In the genomic region with DNA sequence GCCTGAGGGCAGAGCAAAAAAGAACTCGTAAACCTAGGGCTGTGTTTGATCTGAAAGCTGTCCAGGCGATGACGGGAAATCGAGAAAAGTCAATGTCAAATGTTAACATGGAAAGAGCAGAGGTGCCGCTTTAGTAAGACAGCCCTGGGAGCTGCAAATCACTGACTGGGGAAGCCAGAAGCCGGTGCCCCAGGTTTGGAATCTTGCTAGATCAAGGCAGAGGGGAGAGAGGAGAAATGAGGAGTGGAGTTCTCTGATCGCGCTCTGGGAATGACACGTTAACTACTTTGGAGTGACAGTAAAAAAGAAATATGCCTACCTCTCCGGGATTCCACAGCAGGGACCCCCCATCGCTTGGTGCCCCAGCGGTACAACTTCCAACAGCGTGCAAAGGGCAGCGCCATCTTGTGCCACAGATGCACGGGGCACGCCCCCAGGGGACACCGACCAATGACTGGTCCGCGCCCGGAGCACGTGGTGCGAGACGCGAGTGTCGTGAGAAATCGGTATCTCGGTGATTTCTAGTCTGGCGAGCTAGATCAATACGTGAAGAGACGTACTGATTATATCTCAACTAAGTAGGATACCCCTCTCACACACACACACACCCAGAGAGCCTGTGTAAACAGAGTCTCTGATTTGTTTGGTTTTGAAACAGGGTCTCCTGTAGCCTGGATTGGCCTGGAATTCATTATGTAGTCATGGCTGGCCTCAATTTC, we compare ENCODE assay signal across 8 mouse cellular contexts. TPM values are rescaled to one million over a fixed set of nuclear protein-coding genes. Genes with fewer than 3 reads are reported as not detected.
DNase-seq lines count a peak whose midpoint lies in the region; ATAC-seq lines count a peak whose summit lies in the region.

A gene (minus strand): TSS at position 418 of the 719 bp plus-strand sequence.

- intact Hi-C loops in gastrocnemius, postnatal 14 days (cut with DNase I; ENCODE audit: low total_unique reads): loop anchor here (5.0 kb wide), 1 partner anchor 71 kb away; no protein-coding TSS in a partner anchor
- intact Hi-C loops in left cerebral cortex, postnatal 10 days (cut with DNase I): loop anchor here (5.0 kb wide), 1 partner anchor 71 kb away; no protein-coding TSS in a partner anchor

- DNase-seq in adipocyte (ENCODE audit: low spot score): peak; percentile 88
- peak; percentile 98 for DNase-seq in embryo, embryonic 10 days (ENCODE audit: low spot score)
- DNase-seq in gastrocnemius, postnatal 14 days: peak; percentile 94
- peak; percentile 89 to 95 for DNase-seq in left cerebral cortex, postnatal 10 days (ENCODE audit: extremely low spot score in 1 of 2, low spot score in 2 of 2)
- peak; percentile 86 to 89 for DNase-seq in right cerebral cortex, postnatal 36 days (ENCODE audit: low spot score in 2 of 2)
- DNase-seq in yolk sac, embryonic 10.5 days (ENCODE audit: low spot score): peak; percentile 88

- ATAC-seq in inflammation-experienced regulatory T-cells, adult 6 months: peak; percentile 92
- peak; percentile 84 for ATAC-seq in megakaryocyte-erythroid progenitor cell, adult 5-6 weeks (replicated peaks; ENCODE audit: low FRiP score, low TSS enrichment, poor library complexity, severe bottlenecking)

RNA-seq across cellular contexts. Expression of the gene that starts here (rescaled TPM):
- 10 to 100 TPM; 39.3 to 40.6 TPM for total RNA-seq in gastrocnemius, postnatal 14 days (2021)
- polyA plus RNA-seq in inflammation-experienced regulatory T-cells, adult 6 months (2017; shearing (Covaris generic)): 10 to 100 TPM in 2 of 3 experiments, 1 to 10 TPM in 1; 7.1 to 13.6 (median 13.5) TPM
- total RNA-seq in left cerebral cortex, postnatal 10 days (2021): 10 to 100 TPM; 11.5 to 12.6 TPM
- 37.3 and 44.4 TPM in 2 replicates for total RNA-seq in megakaryocyte-erythroid progenitor cell, adult 5-6 weeks (2014; fragmentation: Nextera tagmentation)
- 31.2 and 39.7 TPM in 2 replicates for total RNA-seq in megakaryocyte-erythroid progenitor cell, adult 5-6 weeks (2017)

Comparison
In these comparisons a context has a peak if more than half of its experiments do, and no peak if none do; other contexts are left out.
1. Peak in every context shown above with its lines: DNase-seq and ATAC-seq.